Mouse (Mus musculus): ENCODE measurements around the gene Ccdc57. TPM values are rescaled to one million over a fixed set of nuclear protein-coding genes. Genes with fewer than 3 reads are reported as not detected.

The Ccdc57 gene
- polyA plus RNA-seq, 2 experiments = 3.8 to 7.1 TPM

DNA sequence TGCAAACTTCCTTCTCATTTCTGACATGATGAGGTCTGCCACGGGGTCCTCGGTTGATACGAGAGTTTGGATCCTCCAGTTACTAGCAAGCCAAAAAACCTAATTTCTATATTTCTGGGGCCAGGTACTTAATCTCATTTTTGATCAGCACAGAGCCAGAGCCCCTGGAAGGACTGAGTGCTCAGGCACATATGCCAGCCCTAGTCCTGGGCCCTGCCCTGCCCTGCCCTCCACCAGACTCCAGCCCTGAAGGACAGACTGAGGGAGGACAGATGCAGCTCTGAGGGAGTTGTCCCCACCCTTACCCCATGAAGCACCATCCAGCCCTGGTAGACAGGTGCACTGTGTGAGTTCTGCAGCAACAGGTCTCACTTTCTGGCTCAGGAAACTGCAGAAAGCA, 28.1 kb downstream of the Ccdc57 start:
- Histone ChIP-seq H3K27me3 (ENCODE audit: control insufficient read depth, insufficient read depth, low read length) (no peaks in the 10 kb centered on the region), H3K9me3 (ENCODE audit: control insufficient read depth, low read length) (no peaks in the 10 kb centered on the region), H3K4me1 (ENCODE audit: control insufficient read depth, insufficient read depth, low read length) (no peaks in the 10 kb centered on the region), H3K9ac (ENCODE audit: low read depth, low read length, severe bottlenecking) (no peak overlapping the region), H3K4me3 (replicated peaks; ENCODE audit: low read length) (no peak overlapping the region), H3K27ac (replicated peaks; ENCODE audit: low read depth, low read length) (no peak overlapping the region), H3K4me2 (replicated peaks; ENCODE audit: low read depth, low read length, severe bottlenecking) (no peak overlapping the region), H3K36me3 (ENCODE audit: control insufficient read depth, insufficient read depth, low read length) (peaks cover 17% of the 10 kb centered on the region; the same call in 1 of the 2 replicates)
- no peak for ATAC-seq (ENCODE audit: low FRiP score, low read depth)
- WGBS = 95% methylated on average over 3 of the region's 3 CpGs
- TF ChIP-seq POLR2A (IDR thresholded peaks at IDR 0.05; ENCODE audit: borderline replicate concordance, extremely low read depth, insufficient read depth, insufficient read length) = no peak
- no peak for DNase-seq (ENCODE audit: low spot score)

DNA sequence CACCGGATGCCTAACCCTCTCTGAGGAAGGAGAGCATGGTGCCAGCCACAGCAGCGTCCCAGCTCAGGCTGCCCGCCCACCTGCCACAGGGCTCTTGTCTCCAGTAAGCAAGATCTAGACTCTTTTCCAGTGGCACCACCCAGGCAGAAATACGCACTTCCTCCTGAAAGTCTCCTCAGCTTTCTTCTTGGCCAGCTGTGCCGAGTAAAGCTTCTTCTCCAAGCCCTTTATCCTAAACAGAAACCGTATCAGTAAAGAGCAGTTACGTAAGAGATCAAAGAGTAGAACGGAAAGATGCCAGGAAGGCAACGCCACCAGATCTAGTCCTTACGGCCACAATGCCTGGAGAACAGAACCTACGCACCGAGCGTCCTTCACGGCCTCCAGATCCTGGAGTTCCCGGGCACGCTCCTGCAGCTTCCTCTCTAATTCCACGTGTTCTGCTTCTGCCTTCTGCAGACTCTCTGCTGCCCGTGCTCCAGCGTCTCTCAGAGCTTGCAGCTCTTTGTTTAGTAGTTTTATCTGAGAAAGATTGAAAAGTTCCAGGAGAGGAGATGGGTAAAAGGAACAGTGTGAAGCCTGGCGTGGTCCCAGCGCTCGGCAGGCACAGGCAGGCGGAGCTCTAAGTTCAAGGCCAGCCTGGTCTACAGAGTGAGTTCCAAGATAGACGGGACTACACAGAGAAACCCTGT, 29.4 kb downstream of the Ccdc57 start:
- DNase-seq (ENCODE audit: low spot score) (no peak), ATAC-seq (ENCODE audit: low FRiP score, low read depth) (no peak)
- H3K4me2 ChIP-seq (replicated peaks; ENCODE audit: low read depth, low read length, severe bottlenecking) = no peak overlapping the region
- no peak for TF ChIP-seq POLR2A (IDR thresholded peaks at IDR 0.05; ENCODE audit: borderline replicate concordance, extremely low read depth, insufficient read depth, insufficient read length)
- 79% methylated on average over 24 of the region's 24 CpGs for WGBS
- peaks cover 17% of the 10 kb centered on the region; the same call in 1 of the 2 replicates for H3K36me3 ChIP-seq (ENCODE audit: control insufficient read depth, insufficient read depth, low read length)
- no peak overlapping the region for H3K9ac ChIP-seq (ENCODE audit: low read depth, low read length, severe bottlenecking)
- no peaks in the 10 kb centered on the region for H3K9me3 ChIP-seq (ENCODE audit: control insufficient read depth, low read length)
- no peaks in the 10 kb centered on the region for H3K27me3 ChIP-seq (ENCODE audit: control insufficient read depth, insufficient read depth, low read length)
- H3K4me1 ChIP-seq (ENCODE audit: control insufficient read depth, insufficient read depth, low read length) = no peaks in the 10 kb centered on the region
- no peak overlapping the region for H3K4me3 ChIP-seq (replicated peaks; ENCODE audit: low read length)
- no peak overlapping the region for H3K27ac ChIP-seq (replicated peaks; ENCODE audit: low read depth, low read length)

DNA sequence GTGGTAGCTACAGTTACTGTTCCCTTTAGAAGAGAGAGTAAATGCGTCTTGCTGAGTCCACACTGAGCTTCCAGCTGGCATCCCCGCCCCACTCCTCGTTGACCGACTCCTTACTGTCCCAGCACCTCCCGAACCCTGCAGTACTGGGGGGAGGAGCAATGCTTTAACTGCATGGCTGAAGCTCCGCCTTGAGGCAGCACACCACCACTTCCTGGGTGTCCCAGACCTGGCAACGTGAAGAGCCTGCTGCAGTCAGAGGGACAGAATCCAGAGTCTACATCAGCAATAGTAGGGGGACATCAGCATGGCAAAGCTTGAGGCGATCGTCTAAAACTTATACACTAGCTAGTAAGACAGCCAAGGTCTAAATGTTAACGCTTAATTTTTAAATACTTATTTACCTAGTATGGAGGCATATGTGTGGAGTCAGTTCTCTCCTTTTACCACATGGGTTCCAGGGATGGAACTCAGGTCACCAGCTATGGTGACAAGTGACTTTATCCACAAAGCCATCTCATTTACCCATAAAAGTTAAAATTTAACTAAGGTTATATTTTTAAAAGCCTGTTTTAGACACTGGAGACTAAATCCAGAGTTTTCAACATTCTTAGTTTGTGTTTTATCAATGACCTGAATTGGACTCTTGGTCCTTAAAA, 30.1 kb downstream of the Ccdc57 start:
- TF ChIP-seq POLR2A (IDR thresholded peaks at IDR 0.05; ENCODE audit: borderline replicate concordance, extremely low read depth, insufficient read depth, insufficient read length) = no peak
- no peaks in the 10 kb centered on the region for H3K4me1 ChIP-seq (ENCODE audit: control insufficient read depth, insufficient read depth, low read length)
- no peak overlapping the region for H3K4me3 ChIP-seq (replicated peaks; ENCODE audit: low read length)
- H3K9me3 ChIP-seq (ENCODE audit: control insufficient read depth, low read length) = no peaks in the 10 kb centered on the region
- no peak for ATAC-seq (ENCODE audit: low FRiP score, low read depth)
- no peak overlapping the region for H3K4me2 ChIP-seq (replicated peaks; ENCODE audit: low read depth, low read length, severe bottlenecking)
- H3K27ac ChIP-seq (replicated peaks; ENCODE audit: low read depth, low read length) = no peak overlapping the region
- peaks cover 20% of the 10 kb centered on the region for H3K36me3 ChIP-seq (ENCODE audit: control insufficient read depth, insufficient read depth, low read length)
- 51% methylated on average over 10 of the region's 10 CpGs for WGBS
- no peak overlapping the region for H3K9ac ChIP-seq (ENCODE audit: low read depth, low read length, severe bottlenecking)
- no peak for DNase-seq (ENCODE audit: low spot score)
- H3K27me3 ChIP-seq (ENCODE audit: control insufficient read depth, insufficient read depth, low read length) = no peaks in the 10 kb centered on the region

DNA sequence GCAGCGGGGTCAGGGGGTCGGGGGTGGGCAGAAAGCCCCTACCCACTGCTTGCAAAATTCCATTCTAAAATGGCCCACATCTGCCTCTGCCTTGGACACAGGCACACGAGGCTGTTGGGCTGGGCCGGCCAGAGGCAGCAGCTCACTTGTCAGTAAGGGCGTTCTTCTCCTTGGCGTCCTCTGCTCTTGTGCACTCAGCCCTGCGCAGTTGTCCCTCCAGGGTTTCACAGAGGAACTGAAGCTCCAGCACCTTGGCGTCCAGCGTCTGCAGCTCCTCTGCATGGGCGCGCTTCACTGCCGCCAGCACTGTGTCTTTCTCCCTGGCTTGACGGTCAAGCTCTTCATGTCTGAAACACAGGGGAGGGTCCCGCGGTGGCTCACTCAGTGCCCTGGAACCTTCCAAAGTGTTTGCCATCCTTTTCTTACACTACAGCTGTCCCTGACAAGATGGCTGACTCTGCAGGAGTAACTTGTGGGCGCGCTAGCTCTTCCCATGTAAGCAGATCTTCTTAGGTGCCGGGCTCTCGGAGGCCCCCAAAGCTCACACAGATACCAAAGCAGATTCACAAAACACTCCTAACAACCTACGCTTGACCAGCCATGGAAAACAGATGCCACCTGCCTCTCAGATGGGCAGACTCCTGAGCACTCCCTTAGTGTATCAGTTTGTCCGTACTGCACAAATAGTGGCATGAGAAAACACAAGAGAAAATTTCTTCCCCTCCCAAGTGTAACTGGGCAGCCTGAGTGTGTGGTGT, 30.8 kb downstream of the Ccdc57 start:
- Histone ChIP-seq H3K36me3 (ENCODE audit: control insufficient read depth, insufficient read depth, low read length) (peaks cover 19% of the 10 kb centered on the region), H3K4me3 (replicated peaks; ENCODE audit: low read length) (no peak overlapping the region), H3K27ac (replicated peaks; ENCODE audit: low read depth, low read length) (no peak overlapping the region), H3K9me3 (ENCODE audit: control insufficient read depth, low read length) (no peaks in the 10 kb centered on the region), H3K4me2 (replicated peaks; ENCODE audit: low read depth, low read length, severe bottlenecking) (no peak overlapping the region), H3K9ac (ENCODE audit: low read depth, low read length, severe bottlenecking) (no peak overlapping the region), H3K4me1 (ENCODE audit: control insufficient read depth, insufficient read depth, low read length) (no peaks in the 10 kb centered on the region), H3K27me3 (ENCODE audit: control insufficient read depth, insufficient read depth, low read length) (no peaks in the 10 kb centered on the region)
- no peak for ATAC-seq (ENCODE audit: low FRiP score, low read depth)
- TF ChIP-seq POLR2A (IDR thresholded peaks at IDR 0.05; ENCODE audit: borderline replicate concordance, extremely low read depth, insufficient read depth, insufficient read length) = no peak
- no peak for DNase-seq (ENCODE audit: low spot score)
- 79% methylated on average over 21 of the region's 21 CpGs for WGBS
